Mouse (Mus musculus) embryo, embryonic 11 days (tissue): ENCODE data around the gene H2-M10.5.
"Not testable (repeated sequence)": the region's sequence is repeated elsewhere in the genome, so short reads cannot be mapped to it uniquely, and the experiment has no call there.

ENCODE experiments used
- DNase-seq: peaks from one replicate; pipeline ENCODE4 v3.0.0-alpha.2; 2015

The H2-M10.5 gene

GRCm38 (mm10) chr17:36772610-36773009 is at the start of gene H2-M10.5:
H2-M10.5 (plus strand) TSS chr17:36772910.
- DNase-seq, result not testable (repeated sequence)

GRCm38 (mm10) chr17:36726046-36726445 is 46.7 kb upstream of the H2-M10.5 start:
- DNase-seq, result peak; percentile 23

- DNase-seq, result no peak
These were observed 8.9 kb upstream of the H2-M10.5 start for GRCm38 (mm10) chr17:36763816-36764215.

- DNase-seq, result peak; percentile 10
These were observed 8.5 kb upstream of the H2-M10.5 start for GRCm38 (mm10) chr17:36764244-36764643.

- DNase-seq, result not testable (repeated sequence)
These were observed 7.3 kb upstream of the H2-M10.5 start for GRCm38 (mm10) chr17:36765403-36765802.

GRCm38 (mm10) chr17:36781533-36781932 is 8.8 kb downstream of the H2-M10.5 start:
- no peak for DNase-seq

GRCm38 (mm10) chr17:36786483-36786886 is 13.8 kb downstream of the H2-M10.5 start:
- DNase-seq, result peak; percentile 25

- DNase-seq, result no peak
These were observed 15.6 kb downstream of the H2-M10.5 start for GRCm38 (mm10) chr17:36788351-36788750.

GRCm38 (mm10) chr17:36788801-36789200 is 16.1 kb downstream of the H2-M10.5 start:
- peak; percentile 81 for DNase-seq

GRCm38 (mm10) chr17:36799493-36799892 is 26.8 kb downstream of the H2-M10.5 start:
- DNase-seq, result no peak

- not testable (repeated sequence) for DNase-seq
These were observed 27.3 kb downstream of the H2-M10.5 start for GRCm38 (mm10) chr17:36799921-36800462.

- no peak for DNase-seq
These were observed 39.2 kb downstream of the H2-M10.5 start, which contains the start of gene H2-M10.6 for GRCm38 (mm10) chr17:36811871-36812270. H2-M10.6 (plus strand) TSS chr17:36812171.

GRCm38 (mm10) chr17:36824005-36824404 is 51.3 kb downstream of the H2-M10.5 start:
- DNase-seq, result peak; percentile 66

- DNase-seq, result peak; percentile 23
These were observed 52.8 kb downstream of the H2-M10.5 start for GRCm38 (mm10) chr17:36825525-36825924.
